Mouse (Mus musculus) G1E-ER4 (cell line): ENCODE results near the gene Rnf123. TPM values are rescaled to one million over a fixed set of nuclear protein-coding genes. Genes with fewer than 3 reads are reported as not detected.

ENCODE experiments used
- GATA1 ChIP-seq: IDR thresholded peaks from one replicate; pipeline ENCODE4 v1.8.0; 2012; ENCODE audit warnings: low read length, inconsistent platforms
- polyA plus RNA-seq: library from polyadenylated mRNA; stranded (reverse); fragments of >175 nt; gene quantifications from 2 replicates; pipeline ENCODE4 v1.2.3, GENCODE M21; 2012

Rnf123 gene
- 25.7 and 84.5 TPM in 2 replicates for polyA plus RNA-seq

GRCm38 (mm10) chr9:108082988-108083431 is at the start of gene Rnf123:
Rnf123 (minus strand) TSS chr9:108083346.
- no peak for TF ChIP-seq GATA1

DNA sequence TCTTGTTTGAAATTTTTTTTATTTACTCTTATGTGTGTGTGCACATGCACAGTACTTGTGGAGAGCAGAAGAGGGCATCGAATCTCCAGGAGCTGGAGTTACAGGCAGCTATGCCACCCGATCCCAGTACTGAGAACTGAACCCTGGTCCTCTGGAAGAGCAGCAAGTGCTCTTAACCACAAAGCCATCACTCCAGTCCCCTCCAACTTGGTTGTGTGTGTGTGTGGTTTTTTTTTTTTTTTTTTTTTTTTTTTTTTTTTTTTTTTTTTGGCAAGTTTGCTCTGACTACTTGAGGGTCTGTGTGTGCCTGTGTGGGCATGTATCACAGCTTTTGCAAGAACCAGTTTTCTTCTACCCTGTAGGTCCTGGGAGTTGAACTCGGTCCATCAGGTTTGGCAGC is 49.2 kb upstream of the Rnf123 start:
- no peak for TF ChIP-seq GATA1

- TF ChIP-seq GATA1: no peak
Measured at GRCm38 (mm10) chr9:108131502-108131901, 48.4 kb upstream of the Rnf123 start.

DNA sequence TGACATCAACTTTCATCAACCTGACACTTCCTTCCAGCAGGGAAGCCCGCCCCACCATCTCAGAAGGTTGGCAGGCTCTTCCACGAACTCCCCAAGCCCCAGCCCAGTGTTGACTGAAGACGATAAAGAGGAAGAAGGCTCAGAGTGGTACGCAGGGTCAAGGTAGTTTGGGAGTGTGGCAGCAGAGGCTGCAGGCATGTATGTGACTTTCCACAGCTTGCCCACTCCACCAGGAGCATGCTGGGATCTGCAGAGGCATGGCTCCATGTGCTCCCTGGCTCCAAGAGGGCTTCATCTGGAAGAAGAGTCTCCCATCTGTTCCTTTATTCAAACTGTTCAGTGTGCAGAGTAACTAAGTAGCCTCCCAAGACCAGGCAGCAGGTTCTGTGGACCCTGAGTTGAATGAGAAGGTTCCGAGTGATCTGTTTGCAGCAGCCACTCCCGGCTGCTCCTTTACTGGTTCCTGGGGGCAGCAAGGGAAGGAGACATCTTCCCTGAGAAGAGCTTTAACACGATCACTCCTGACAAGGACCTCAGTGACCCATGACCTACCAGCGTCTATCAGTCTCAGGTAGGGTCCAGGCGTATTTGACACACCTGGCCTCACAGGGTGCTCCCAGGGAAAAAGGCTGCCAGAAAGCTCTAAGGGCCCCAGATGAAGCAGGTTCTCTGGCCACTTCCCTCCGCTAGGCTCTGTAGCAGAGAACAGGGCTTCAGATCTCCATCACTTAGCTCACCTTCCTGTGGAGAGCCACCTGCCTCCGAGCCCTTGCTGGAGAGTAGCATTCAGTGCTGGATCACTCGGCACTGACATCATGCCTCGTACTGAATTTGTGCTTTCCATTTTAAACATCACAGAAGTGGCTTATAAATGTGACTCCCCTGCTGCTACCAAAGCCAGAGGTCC is 46.1 kb upstream of the Rnf123 start:
- TF ChIP-seq GATA1: no peak

GRCm38 (mm10) chr9:108128248-108128647 is 45.1 kb upstream of the Rnf123 start:
- no peak for TF ChIP-seq GATA1

- TF ChIP-seq GATA1: no peak
Measured at GRCm38 (mm10) chr9:108126436-108127180, 43.5 kb upstream of the Rnf123 start.

DNA sequence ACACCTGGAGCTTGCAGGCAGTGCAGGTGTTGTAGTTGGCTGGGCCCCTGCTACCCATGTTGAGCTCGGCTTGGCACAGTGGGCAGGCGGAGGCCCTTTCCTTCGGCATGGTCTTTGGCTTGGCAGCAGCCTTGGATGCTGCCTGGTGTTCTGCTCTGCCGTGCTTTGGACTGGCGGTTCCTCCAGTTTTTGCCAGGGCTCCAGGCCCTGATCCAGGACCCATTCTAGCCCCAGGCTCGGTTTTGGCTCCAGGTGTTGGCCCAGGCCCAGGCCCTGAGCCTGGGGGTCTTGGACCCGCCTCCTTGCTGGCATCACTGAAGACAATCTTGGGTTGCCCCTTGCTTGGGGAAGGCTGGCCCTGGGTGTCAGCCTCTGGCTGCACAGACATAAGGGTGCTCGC is 42.6 kb upstream of the Rnf123 start:
- no peak for TF ChIP-seq GATA1

DNA sequence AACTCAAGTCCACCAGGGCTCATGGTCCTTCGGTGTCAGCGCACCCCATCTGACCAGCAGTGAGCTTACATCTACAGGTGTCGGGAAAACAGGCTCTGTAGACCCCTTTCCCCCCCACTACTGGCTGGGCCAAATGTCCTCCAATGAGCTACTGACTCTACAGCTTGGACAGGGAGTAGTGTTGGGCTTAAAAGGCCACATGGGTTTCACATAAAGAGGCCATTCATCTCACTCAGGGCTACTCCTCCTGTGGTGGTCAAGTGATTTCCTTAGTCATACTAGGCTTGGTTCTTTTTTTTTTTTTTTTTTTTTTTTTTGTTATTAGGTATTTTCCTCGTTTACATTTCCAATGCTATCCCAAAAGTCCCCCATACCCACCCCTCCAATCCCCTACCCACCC is 40.8 kb upstream of the Rnf123 start:
- no peak for TF ChIP-seq GATA1

GRCm38 (mm10) chr9:108121170-108121969 is 38.2 kb upstream of the Rnf123 start:
- no peak for TF ChIP-seq GATA1

DNA sequence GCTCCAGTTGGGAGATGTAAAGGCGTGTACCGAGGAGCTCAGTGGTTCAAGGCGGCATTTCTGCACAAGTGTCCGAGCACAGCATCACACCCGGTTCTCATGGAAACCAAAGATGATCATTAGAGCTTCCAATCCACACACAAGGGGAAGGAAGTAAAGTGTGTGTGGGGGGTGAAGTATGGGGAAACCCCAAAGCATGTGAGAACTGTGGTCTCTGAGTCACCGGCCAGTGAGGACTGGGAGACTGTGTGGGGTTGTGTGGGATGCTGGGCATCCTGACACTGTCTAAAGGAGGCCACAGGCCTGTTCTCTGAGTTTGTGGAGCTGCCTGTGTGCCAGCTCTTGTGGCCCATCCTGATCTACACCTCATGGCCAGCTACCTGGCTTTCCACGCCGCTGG is 37.5 kb upstream of the Rnf123 start:
- no peak for TF ChIP-seq GATA1

GRCm38 (mm10) chr9:108119891-108120411 is 36.8 kb upstream of the Rnf123 start:
- TF ChIP-seq GATA1: no peak

DNA sequence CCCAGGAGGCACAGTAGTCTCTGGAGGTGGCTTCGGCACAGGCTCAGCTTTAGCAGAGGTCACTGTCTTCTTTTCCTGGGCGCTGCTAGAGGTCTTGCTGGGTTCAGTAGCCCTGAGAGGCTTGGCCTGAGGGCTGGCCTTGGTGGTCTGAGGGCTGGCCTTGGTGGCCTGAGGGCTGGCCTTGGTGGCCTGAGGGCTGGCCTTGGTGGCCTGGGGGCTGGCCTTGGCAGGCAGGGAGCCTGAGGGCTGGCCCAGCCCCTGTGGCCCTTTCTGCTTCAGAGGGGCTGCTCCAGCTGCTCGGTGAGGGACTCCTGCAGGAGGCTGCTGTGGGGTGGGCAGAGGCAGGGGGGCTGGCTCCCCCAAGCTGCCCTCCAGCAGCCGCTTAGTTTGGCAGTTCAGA is 34.0 kb upstream of the Rnf123 start:
- TF ChIP-seq GATA1: no peak

DNA sequence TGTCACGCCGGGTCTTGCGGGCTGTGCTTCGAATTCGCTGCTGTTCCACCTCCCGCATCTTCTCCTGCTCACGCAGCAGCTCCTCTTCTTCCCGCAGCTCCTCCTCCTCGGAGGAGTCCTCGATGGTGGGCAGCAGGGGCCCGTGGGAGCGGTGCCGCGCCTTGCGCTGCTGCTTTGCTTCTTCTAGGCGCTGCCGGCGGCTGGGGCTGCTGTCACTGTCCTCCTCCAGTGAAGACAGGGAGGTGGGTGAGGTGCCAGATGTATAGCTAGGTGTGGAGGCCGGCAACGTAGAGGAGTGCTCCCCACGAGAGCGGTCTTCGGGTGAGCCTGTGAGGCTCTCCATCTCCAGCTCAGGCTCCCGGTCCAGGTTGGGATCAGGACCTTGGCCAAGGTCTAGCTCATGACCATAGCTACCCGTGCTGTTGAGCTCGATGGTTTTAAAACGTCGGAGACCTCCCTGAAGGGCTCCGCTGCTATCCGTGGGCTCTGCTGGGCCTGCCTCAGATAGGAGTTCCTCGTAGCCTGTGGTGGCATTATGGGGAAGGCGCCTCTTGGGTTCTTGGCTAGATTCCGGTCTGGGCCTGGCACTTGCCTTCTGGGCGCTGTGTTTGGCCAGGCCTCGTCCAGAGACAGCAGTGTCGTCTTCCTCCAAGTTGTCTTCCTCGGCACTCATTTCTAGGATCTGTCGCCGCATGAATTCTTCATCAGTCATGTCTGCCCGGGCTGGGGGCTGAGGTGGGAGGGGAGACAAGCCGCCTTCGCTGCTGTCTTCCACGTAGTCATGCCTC is 32.3 kb upstream of the Rnf123 start:
- no peak for TF ChIP-seq GATA1

DNA sequence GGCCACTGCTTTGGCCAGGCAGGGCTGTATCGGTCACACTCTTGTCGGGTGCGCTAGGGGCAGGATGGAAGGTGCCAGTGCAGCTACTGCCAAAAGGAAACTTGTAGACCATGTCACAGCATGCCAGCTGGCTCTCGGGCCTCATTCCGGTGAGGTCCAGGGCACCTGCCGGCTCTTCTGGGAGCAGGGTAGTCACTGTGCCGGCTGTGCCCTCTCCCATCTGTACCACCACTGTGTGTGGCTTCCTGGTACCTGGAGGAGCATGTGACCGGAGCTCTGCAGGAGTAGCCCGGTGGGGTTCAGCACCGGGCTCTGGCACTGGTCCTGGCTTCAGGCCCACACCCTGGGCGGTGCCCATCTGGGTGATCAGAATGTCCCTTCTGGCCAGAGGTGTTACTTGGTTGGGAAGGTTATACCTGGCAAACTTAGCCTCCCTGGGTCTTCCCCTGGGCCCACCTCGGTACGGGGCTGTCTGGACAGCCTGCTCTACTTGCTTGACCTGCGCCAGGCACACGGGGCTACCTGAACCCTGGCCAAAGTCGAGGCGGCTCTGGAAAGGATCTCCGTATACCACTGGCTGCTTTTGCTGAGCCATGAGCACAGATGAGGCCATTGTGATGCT is 29.7 kb upstream of the Rnf123 start:
- no peak for TF ChIP-seq GATA1
